Mouse (Mus musculus): ENCODE measurements at regions not wholly inside any gene's neighbourhood (a gene's known extent, or its start where the extent isn't known, plus 50 kb on each side); places are given as distances from the start of the nearest gene placed in this dataset.
"Not testable (repeated sequence)": the region's sequence is repeated elsewhere in the genome, so short reads cannot be mapped to it uniquely, and the experiment has no call there.

DNA sequence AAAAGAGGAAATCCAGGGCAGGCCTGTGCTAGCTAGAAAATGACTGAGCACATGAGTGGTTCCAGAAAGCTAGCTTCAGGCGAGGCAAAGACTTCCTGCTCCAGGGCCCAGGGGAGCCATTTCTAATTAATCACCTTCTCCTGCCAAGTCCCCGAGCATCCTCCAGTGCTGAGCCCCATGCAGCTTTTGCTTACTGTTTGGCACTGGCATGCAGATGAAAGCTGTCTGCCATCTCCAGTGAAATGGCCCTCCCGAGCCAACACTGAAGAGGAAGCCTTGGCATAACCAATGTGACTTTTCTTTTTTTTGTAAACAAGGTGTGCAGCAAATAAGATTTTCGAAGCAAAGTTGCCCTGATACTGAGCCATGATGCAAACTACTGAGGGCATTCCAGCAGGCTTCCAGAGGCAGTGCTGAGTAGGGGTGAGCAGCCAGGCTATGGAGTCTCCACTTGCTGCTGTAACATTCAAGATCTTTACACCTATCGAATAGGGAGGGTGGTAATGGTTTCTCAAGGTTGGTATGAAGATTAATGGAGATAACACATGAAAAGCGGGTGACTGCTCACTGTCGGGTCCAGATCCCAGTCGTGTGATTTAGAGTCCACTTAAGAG lies 125.4 kb upstream of the Immp2l start:
- Histone ChIP-seq H3K9me3 (replicated peaks) (no peaks in the 10 kb centered on the region), H3K9ac (no peak overlapping the region), H3K4me3 (no peak overlapping the region), H3K36me3 (ENCODE audit: poor library complexity, severe bottlenecking) (no peaks in the 10 kb centered on the region), H3K4me2 (no peak overlapping the region), H3K27me3 (no peaks in the 10 kb centered on the region), H3K4me1 (no peaks in the 10 kb centered on the region), H3K27ac (no peak overlapping the region)
- 75% methylated on average over 8 of the region's 8 CpGs for WGBS
- peak; percentile 53; the same call in 1 of the 2 replicates for ATAC-seq

DNA sequence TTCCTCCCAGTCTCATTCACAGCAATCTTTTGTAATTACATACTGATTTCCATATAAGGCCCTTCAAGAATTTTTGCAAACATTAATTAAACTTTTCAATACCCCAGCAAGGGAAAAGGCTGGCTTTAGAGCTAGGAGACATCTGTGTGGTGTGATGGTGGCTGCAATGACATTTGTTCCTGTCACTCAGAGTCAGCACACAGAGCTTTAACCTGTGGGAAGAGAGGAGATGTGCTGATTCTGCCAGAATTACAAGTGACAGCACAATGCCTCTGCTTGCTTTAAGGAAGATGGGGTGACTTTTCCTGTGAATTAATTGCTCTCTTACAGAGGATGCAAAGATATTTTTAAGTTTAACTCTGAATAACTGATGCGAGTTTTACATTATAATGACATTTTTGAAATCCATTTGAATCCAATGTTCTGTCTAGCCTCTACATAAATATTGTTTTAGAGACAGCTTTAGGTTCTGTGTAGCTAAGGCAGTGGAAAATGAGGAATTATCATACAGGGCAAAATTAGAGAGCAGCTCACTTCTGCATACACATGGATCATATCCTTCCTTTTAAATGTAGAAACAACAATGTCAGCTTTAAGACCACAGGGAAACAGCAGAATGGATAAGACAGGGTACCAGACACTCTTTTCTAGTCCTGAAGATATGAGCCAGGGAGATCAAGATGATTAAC lies 118.1 kb upstream of the Immp2l start:
- no peak overlapping the region for H3K27ac ChIP-seq
- ATAC-seq, result peak; percentile 63; the same call in 1 of the 2 replicates

DNA sequence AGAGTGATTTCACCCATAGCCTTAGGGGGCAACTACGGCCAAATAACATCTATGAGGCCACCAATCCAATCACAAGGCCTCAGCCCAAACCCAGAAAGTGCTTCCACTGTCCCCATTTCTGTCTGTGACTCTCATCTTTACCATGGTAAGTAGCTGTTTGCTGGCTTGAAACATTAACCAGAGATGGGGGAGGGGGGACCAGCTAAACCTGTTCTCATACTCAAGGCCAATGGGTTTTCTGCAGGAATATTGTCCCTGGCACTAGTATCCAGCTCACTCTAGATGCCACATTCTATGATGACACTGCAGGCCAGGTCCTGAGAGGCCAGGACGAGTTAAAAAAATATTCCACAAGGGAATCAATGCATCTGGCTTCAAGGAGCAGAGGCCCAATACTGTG lies 117.1 kb upstream of the Immp2l start:
- Histone ChIP-seq H3K36me3 (ENCODE audit: poor library complexity, severe bottlenecking) (no peaks in the 10 kb centered on the region), H3K9me3 (replicated peaks) (no peaks in the 10 kb centered on the region), H3K4me1 (no peaks in the 10 kb centered on the region), H3K4me3 (no peak overlapping the region), H3K4me2 (no peak overlapping the region), H3K27ac (no peak overlapping the region), H3K9ac (no peak overlapping the region), H3K27me3 (no peaks in the 10 kb centered on the region)
- 85% methylated on average over 2 of the region's 2 CpGs for WGBS
- no peak for ATAC-seq

More for the DNA sequence above, 118.1 kb upstream of the Immp2l start:
- Histone ChIP-seq H3K9me3 (replicated peaks) (no peaks in the 10 kb centered on the region), H3K4me1 (no peaks in the 10 kb centered on the region), H3K4me2 (no peak overlapping the region), H3K4me3 (no peak overlapping the region), H3K36me3 (ENCODE audit: poor library complexity, severe bottlenecking) (no peaks in the 10 kb centered on the region), H3K9ac (no peak overlapping the region), H3K27me3 (no peaks in the 10 kb centered on the region)
- WGBS, result 79% methylated on average over 1 of the region's 1 CpGs

GRCm38 (mm10) chr12:40908809-40909795 lies 114.8 kb upstream of the Immp2l start:
- WGBS, result 63% methylated on average over 9 of the region's 9 CpGs
- H3K36me3 ChIP-seq (ENCODE audit: poor library complexity, severe bottlenecking), result no peaks in the 10 kb centered on the region
- no peaks in the 10 kb centered on the region for H3K9me3 ChIP-seq (replicated peaks)
- H3K4me2 ChIP-seq, result no peak overlapping the region
- H3K9ac ChIP-seq, result no peak overlapping the region
- H3K27me3 ChIP-seq, result no peaks in the 10 kb centered on the region
- H3K4me3 ChIP-seq, result no peak overlapping the region
- ATAC-seq, result no peak
- no peak overlapping the region for H3K27ac ChIP-seq
- no peaks in the 10 kb centered on the region for H3K4me1 ChIP-seq

- no peak for ATAC-seq
- WGBS, result 88% methylated on average over 3 of the region's 3 CpGs
- Histone ChIP-seq H3K9ac (no peak overlapping the region), H3K27ac (no peak overlapping the region), H3K4me3 (no peak overlapping the region), H3K27me3 (no peaks in the 10 kb centered on the region), H3K36me3 (ENCODE audit: poor library complexity, severe bottlenecking) (no peaks in the 10 kb centered on the region), H3K4me2 (no peak overlapping the region), H3K9me3 (replicated peaks) (peaks cover 6% of the 10 kb centered on the region; the same call in 1 of the 2 replicates), H3K4me1 (no peaks in the 10 kb centered on the region)
These were observed 106.4 kb upstream of the Immp2l start for GRCm38 (mm10) chr12:40917486-40917885.

- 93% methylated on average over 1 of the region's 1 CpGs for WGBS
- Histone ChIP-seq H3K4me1 (no peaks in the 10 kb centered on the region), H3K9ac (no peak overlapping the region), H3K4me2 (no peak overlapping the region), H3K36me3 (ENCODE audit: poor library complexity, severe bottlenecking) (no peaks in the 10 kb centered on the region), H3K4me3 (no peak overlapping the region), H3K27ac (no peak overlapping the region), H3K9me3 (replicated peaks) (peaks cover 9% of the 10 kb centered on the region; the same call in 1 of the 2 replicates), H3K27me3 (no peaks in the 10 kb centered on the region)
- no peak for ATAC-seq
These were observed 101.9 kb upstream of the Immp2l start for GRCm38 (mm10) chr12:40921988-40922387.

- Histone ChIP-seq H3K27ac (no peak overlapping the region), H3K9ac (no peak overlapping the region), H3K4me3 (no peak overlapping the region), H3K4me1 (no peaks in the 10 kb centered on the region), H3K9me3 (replicated peaks) (peaks cover 9% of the 10 kb centered on the region; the same call in 1 of the 2 replicates), H3K36me3 (ENCODE audit: poor library complexity, severe bottlenecking) (no peaks in the 10 kb centered on the region), H3K27me3 (no peaks in the 10 kb centered on the region), H3K4me2 (no peak overlapping the region)
- no peak for ATAC-seq
- 80% methylated on average over 1 of the region's 1 CpGs for WGBS
These were observed 97.2 kb upstream of the Immp2l start for GRCm38 (mm10) chr12:40926681-40927080.

GRCm38 (mm10) chr12:40929409-40929808 lies 94.5 kb upstream of the Immp2l start:
- not testable (repeated sequence) for H3K4me3 ChIP-seq; H3K27ac ChIP-seq; H3K9ac ChIP-seq; H3K27me3 ChIP-seq; H3K36me3 ChIP-seq (ENCODE audit: poor library complexity, severe bottlenecking); H3K4me2 ChIP-seq; H3K4me1 ChIP-seq; H3K9me3 ChIP-seq (replicated peaks); ATAC-seq
- WGBS, result 92% methylated on average over 1 of the region's 1 CpGs

GRCm38 (mm10) chr12:40935098-40935759 lies 88.7 kb upstream of the Immp2l start:
- Histone ChIP-seq H3K27me3 (no peaks in the 10 kb centered on the region), H3K9ac (no peak overlapping the region), H3K4me2 (no peak overlapping the region), H3K4me3 (no peak overlapping the region), H3K9me3 (replicated peaks) (no peaks in the 10 kb centered on the region), H3K27ac (no peak overlapping the region), H3K36me3 (ENCODE audit: poor library complexity, severe bottlenecking) (no peaks in the 10 kb centered on the region), H3K4me1 (no peaks in the 10 kb centered on the region)
- no peak for ATAC-seq
- WGBS, result 87% methylated on average over 2 of the region's 2 CpGs

DNA sequence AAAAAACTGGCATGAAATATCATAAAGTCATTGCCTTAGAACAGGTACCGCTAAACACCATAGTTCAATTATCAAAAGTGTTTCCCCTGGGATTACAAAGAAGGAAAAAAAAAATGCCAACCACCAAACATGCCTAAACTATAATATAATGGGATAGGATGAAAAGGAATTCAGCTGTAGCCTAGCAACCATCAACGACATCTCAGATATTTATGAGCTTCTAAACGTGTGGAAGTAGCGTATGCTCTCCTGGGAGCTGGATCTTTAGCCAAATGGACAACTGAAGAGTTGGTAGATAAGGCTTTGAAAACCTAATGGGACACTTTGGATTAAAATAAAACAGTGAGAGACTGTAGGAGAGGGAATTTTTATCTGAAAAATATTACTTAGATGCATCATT lies 86.9 kb upstream of the Immp2l start:
- 29% methylated on average over 4 of the region's 4 CpGs for WGBS
- Histone ChIP-seq H3K9me3 (replicated peaks) (no peaks in the 10 kb centered on the region), H3K27ac (no peak overlapping the region), H3K4me3 (no peak overlapping the region), H3K27me3 (no peaks in the 10 kb centered on the region), H3K4me1 (no peaks in the 10 kb centered on the region), H3K36me3 (ENCODE audit: poor library complexity, severe bottlenecking) (no peaks in the 10 kb centered on the region), H3K4me2 (no peak overlapping the region), H3K9ac (no peak overlapping the region)
- no peak for ATAC-seq

DNA sequence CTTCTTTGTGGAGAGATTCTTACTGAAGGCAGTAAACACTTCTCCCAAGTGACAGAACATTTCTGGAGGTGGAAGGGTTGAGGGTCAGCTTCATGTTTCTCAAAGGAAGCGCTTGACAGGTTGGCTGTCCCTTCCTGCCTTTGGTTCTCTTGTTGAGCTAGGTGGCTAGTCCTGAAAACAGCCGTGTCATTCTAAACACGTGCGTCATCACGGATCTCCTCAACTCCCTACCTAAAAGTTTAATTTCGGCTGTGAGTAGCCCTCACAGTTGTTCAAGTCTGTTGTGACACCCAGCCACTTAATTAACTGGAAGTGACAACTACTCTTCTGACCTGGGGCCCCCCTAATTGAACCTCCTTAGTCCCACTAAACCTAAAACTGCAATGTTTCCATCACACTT lies 77.0 kb upstream of the Immp2l start:
- no peak for ATAC-seq
- no peak overlapping the region for H3K9ac ChIP-seq
- H3K4me2 ChIP-seq, result no peak overlapping the region
- H3K27me3 ChIP-seq, result no peaks in the 10 kb centered on the region
- no peaks in the 10 kb centered on the region for H3K36me3 ChIP-seq (ENCODE audit: poor library complexity, severe bottlenecking)
- WGBS, result 82% methylated on average over 6 of the region's 6 CpGs
- no peaks in the 10 kb centered on the region for H3K4me1 ChIP-seq
- H3K4me3 ChIP-seq, result no peak overlapping the region
- no peak overlapping the region for H3K27ac ChIP-seq
- H3K9me3 ChIP-seq (replicated peaks), result no peaks in the 10 kb centered on the region

DNA sequence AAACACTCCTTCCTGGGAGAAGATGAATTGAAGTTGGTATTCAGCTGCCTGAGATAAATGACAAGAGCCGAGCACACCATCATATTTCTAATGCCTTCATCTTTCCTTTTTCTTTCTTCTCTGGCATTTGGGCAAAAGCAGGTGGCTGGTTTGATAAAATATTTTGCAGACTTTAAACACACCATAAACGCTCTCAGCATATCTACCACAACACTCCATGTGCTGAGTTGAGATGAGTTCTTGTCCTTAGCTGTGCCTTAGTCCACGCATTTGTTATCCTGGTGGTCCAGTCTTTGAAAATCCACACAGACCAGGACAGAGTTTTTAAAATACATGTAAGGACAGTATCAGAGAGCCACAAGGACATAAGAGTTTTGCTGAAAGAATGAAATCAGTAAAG lies 74.3 kb upstream of the Immp2l start:
- WGBS, result 92% methylated on average over 3 of the region's 3 CpGs
- H3K4me2 ChIP-seq, result no peak overlapping the region
- H3K9ac ChIP-seq, result no peak overlapping the region
- H3K36me3 ChIP-seq (ENCODE audit: poor library complexity, severe bottlenecking), result no peaks in the 10 kb centered on the region
- H3K4me1 ChIP-seq, result no peaks in the 10 kb centered on the region
- no peak for ATAC-seq
- H3K4me3 ChIP-seq, result no peak overlapping the region
- no peak overlapping the region for H3K27ac ChIP-seq
- no peaks in the 10 kb centered on the region for H3K27me3 ChIP-seq
- H3K9me3 ChIP-seq (replicated peaks), result no peaks in the 10 kb centered on the region
